In genomic region chr11:79089027-79089426, GRCm38 (mm10) we compare ENCODE assay signal across 11 mouse cellular contexts. TPM values are rescaled to one million over a fixed set of nuclear protein-coding genes. Genes with fewer than 3 reads are reported as not detected.
A peak's percentile ranks its signal among the peaks of the same experiment; 100 is the strongest.
DNase-seq lines count a peak whose midpoint lies in the region; ATAC-seq and TF ChIP-seq lines count a peak whose summit lies in the region.
"Had no signal": no experiment of that assay in that cellular context is flagged by ENCODE, and none has a peak within 500 bp of the region (broad histone marks: within the 10 kb centered on the region; RNA-seq: fewer than 3 reads in every experiment).

No protein-coding gene starts in this region.

- 57% methylated on average over 5 of the region's 5 CpGs for WGBS in heart, adult 2 months
- 69% methylated on average over 5 of the region's 5 CpGs for WGBS in kidney, adult 2 months
- 69% methylated on average over 5 of the region's 5 CpGs for WGBS in spleen, adult 2 months
- WGBS in stomach, postnatal 0 days, result 57% methylated on average over 5 of the region's 5 CpGs

- ATAC-seq in stomach, postnatal 0 days (ENCODE audit: low FRiP score, low TSS enrichment), result no peak

- H3K27ac ChIP-seq in heart, adult 2 months, result peak overlapping the region; percentile 28
- H3K27ac ChIP-seq in kidney, adult 2 months (ENCODE audit: insufficient read depth, low read depth, low read length), result 0 out of 2 replicates have a peak overlapping the region, but pooled peaks have one; percentile 24
- peak overlapping the region; percentile 10 for H3K27ac ChIP-seq in spleen, adult 2 months (ENCODE audit: insufficient read depth, low read length)
- H3K27ac ChIP-seq in stomach, postnatal 0 days (replicated peaks), result peak overlapping the region; percentile 13; the same call in 1 of the 2 replicates

- H3K36me3 ChIP-seq in heart, adult 2 months (ENCODE audit: control insufficient read depth, insufficient read depth, low read length), result no peaks in the 10 kb centered on the region
- H3K36me3 ChIP-seq in kidney, adult 2 months (ENCODE audit: control insufficient read depth, insufficient read depth, low read length), result no peaks in the 10 kb centered on the region
- no peaks in the 10 kb centered on the region for H3K36me3 ChIP-seq in spleen, adult 2 months (ENCODE audit: control insufficient read depth, insufficient read depth, low read length)
- no peaks in the 10 kb centered on the region; the same call in 1 of the 2 replicates for H3K36me3 ChIP-seq in stomach, postnatal 0 days (ENCODE audit: control insufficient read depth, insufficient read depth, low read length)

- no peaks in the 10 kb centered on the region for H3K27me3 ChIP-seq in heart, adult 2 months (ENCODE audit: control insufficient read depth, insufficient read depth, low read length)
- H3K27me3 ChIP-seq in kidney, adult 2 months (replicated peaks; ENCODE audit: control insufficient read depth, insufficient read depth, low read length), result no peaks in the 10 kb centered on the region
- no peaks in the 10 kb centered on the region for H3K27me3 ChIP-seq in spleen, adult 2 months (ENCODE audit: control insufficient read depth, insufficient read depth, low read length)
- H3K27me3 ChIP-seq in stomach, postnatal 0 days (ENCODE audit: control insufficient read depth, insufficient read depth, low read length), result no peaks in the 10 kb centered on the region

- H3K9ac ChIP-seq in heart, adult 2 months (ENCODE audit: low read depth, low read length), result no peak overlapping the region
- H3K9ac ChIP-seq in stomach, postnatal 0 days (ENCODE audit: low read length), result no peak overlapping the region

- TF ChIP-seq EP300 in heart, adult 2 months (IDR thresholded peaks at IDR 0.05; ENCODE audit: insufficient read depth, low read depth, low read length), result no peak
- TF ChIP-seq EP300 in stomach, postnatal 0 days (optimal IDR thresholded peaks at IDR 0.05), result no peak

- no peak overlapping the region for H3K4me3 ChIP-seq in heart, adult 2 months
- no peak overlapping the region for H3K4me3 ChIP-seq in kidney, adult 2 months (ENCODE audit: insufficient read depth, low read depth, low read length)
- H3K4me3 ChIP-seq in spleen, adult 2 months (ENCODE audit: extremely low read depth, insufficient read depth, insufficient read length), result no peak overlapping the region
- no peak overlapping the region for H3K4me3 ChIP-seq in stomach, postnatal 0 days (ENCODE audit: low read depth, low read length)

- H3K9me3 ChIP-seq in stomach, postnatal 0 days (ENCODE audit: control insufficient read depth, low read length), result no peaks in the 10 kb centered on the region

- no peak overlapping the region for H3K4me2 ChIP-seq in stomach, postnatal 0 days (replicated peaks; ENCODE audit: low read depth)

- intact Hi-C loops in heart, adult 2 months (cut with DNase I), result no loop called here

- DNase-seq in heart, adult 2 months, result no peak
- DNase-seq in heart, postnatal 4 days, result no peak
- DNase-seq in kidney, adult 2 months, result no peak
- DNase-seq in kidney, adult 18-20 months, result no peak
- no peak for DNase-seq in spleen, adult 2 months (ENCODE audit: low read depth in 1 of 2, low spot score in 2 of 2)
- no peak for DNase-seq in spleen, adult 18-20 months
- no peak for DNase-seq in stomach, postnatal 0 days (ENCODE audit: low spot score)
- no peak for DNase-seq in urinary bladder, postnatal 36 days (ENCODE audit: low spot score in 2 of 2)
- DNase-seq: kidney, postnatal 25 days; lung, adult 18-20 months; thymus, adult 2 months had no signal

- no peak for TF ChIP-seq CTCF in heart, adult 2 months (IDR thresholded peaks at IDR 0.05)
- no peak for TF ChIP-seq CTCF in kidney, adult 2 months (conservative IDR thresholded peaks at IDR 0.05; ENCODE audit: insufficient read depth, insufficient read length, low read depth, low read length)
- no peak for TF ChIP-seq CTCF in spleen, adult 2 months (IDR thresholded peaks at IDR 0.05; ENCODE audit: extremely low read depth, insufficient read depth, insufficient read length, insufficient replicate concordance)
- no peak for TF ChIP-seq CTCF in stomach, postnatal 0 days (IDR thresholded peaks at IDR 0.05; ENCODE audit: low read depth)

- peaks cover 28% of the 10 kb centered on the region for H3K4me1 ChIP-seq in heart, adult 2 months (ENCODE audit: control insufficient read depth, insufficient read depth, low read length)
- peaks cover 10% of the 10 kb centered on the region; the same call in 1 of the 2 replicates for H3K4me1 ChIP-seq in kidney, adult 2 months (ENCODE audit: control insufficient read depth, insufficient read depth, low read length)
- peaks cover 16% of the 10 kb centered on the region; the same call in 1 of the 2 replicates for H3K4me1 ChIP-seq in spleen, adult 2 months (ENCODE audit: control insufficient read depth, insufficient read depth, insufficient read length)
- H3K4me1 ChIP-seq in stomach, postnatal 0 days (replicated peaks; ENCODE audit: control insufficient read depth, insufficient read depth), result peaks cover 8% of the 10 kb centered on the region

- TF ChIP-seq POLR2A in heart, adult 2 months (IDR thresholded peaks at IDR 0.05; ENCODE audit: insufficient read depth, low read depth, low read length), result no peak
- no peak for TF ChIP-seq POLR2A in kidney, adult 2 months (IDR thresholded peaks at IDR 0.05; ENCODE audit: low read depth, low read length)
- TF ChIP-seq POLR2A in spleen, adult 2 months (IDR thresholded peaks at IDR 0.05; ENCODE audit: low read depth, low read length), result no peak

- H3K79me2 ChIP-seq in heart, adult 2 months (replicated peaks; ENCODE audit: control insufficient read depth, insufficient read depth, low read length), result no peaks in the 10 kb centered on the region

RNA-seq across cellular contexts. Expression of gene Ksr1, which starts 57.2 kb away (rescaled TPM):
- 1 to 10 TPM; 5.1 to 7.0 TPM for total RNA-seq in heart, adult 2 months (2021)
- polyA plus RNA-seq in heart, adult 2 months (2012; rRNA removed), result 6.7 and 7.8 TPM in 2 replicates
- total RNA-seq in heart, postnatal 4 days (2021), result 10 to 100 TPM; 14.6 to 15.8 TPM
- 7.8 and 9.8 TPM in 2 replicates for polyA plus RNA-seq in kidney, adult 2 months (2012; rRNA removed)
- polyA plus RNA-seq in spleen, adult 2 months (2012; rRNA removed), result 14.5 and 25.0 TPM in 2 replicates
- polyA plus RNA-seq in stomach, postnatal 0 days (2015; fragmentation: Nextera tagmentation; extraction: Ambion mirVana), result 0.67 and 0.94 TPM in 2 replicates
